Mouse (Mus musculus): Measurements from ENCODE around the gene Pld4. TPM values are rescaled to one million over a fixed set of nuclear protein-coding genes. Genes with fewer than 3 reads are reported as not detected.
A peak's percentile ranks its signal among the peaks of the same experiment; 100 is the strongest.

Gene Pld4
- polyA plus RNA-seq, 1 experiment from 2014 or later = 32.5 TPM

DNA sequence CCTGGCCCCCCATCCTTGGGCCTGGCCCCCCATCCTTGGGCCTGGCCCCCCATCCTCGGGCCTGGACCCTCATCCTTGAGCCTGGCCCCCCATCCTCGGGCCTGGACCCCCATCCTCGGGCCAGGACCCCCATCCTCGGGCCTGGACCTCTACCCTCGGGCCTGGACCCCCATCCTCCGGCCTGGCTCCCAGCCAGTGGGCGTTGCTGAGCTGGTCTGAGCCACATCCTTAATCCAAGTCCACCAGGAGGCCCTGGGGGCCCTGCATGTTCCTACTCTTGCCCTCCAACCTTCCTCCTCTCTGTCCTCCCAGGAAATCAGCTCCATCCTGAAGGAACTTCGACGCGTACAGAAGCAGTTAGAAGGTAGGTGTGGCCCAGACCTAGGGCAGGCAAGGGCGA lies 16.2 kb upstream of the Pld4 start:
- ATAC-seq (replicated peaks; ENCODE audit: extremely low read depth, insufficient read depth, low FRiP score) = no peak
- Histone ChIP-seq H3K36me3 (ENCODE audit: control insufficient read depth, insufficient read depth) (peaks cover 6% of the 10 kb centered on the region), H3K4me3 (ENCODE audit: low read length) (no peak overlapping the region), H3K9me3 (replicated peaks; ENCODE audit: control insufficient read depth, low read length) (no peaks in the 10 kb centered on the region), H3K4me1 (ENCODE audit: control insufficient read depth, insufficient read depth, low read length) (peaks cover 29% of the 10 kb centered on the region), H3K27me3 (ENCODE audit: control insufficient read depth, insufficient read depth, low read length) (no peaks in the 10 kb centered on the region), H3K9ac (ENCODE audit: low read length) (0 out of 2 replicates have a peak overlapping the region, but pooled peaks have one; percentile 26), H3K4me2 (ENCODE audit: low read depth, low read length) (no peak overlapping the region), H3K27ac (ENCODE audit: low read length) (no peak overlapping the region)
- 81% methylated on average over 9 of the region's 11 CpGs for WGBS

GRCm38 (mm10) chr12:112744891-112745580 lies 15.4 kb upstream of the Pld4 start:
- no peaks in the 10 kb centered on the region for H3K27me3 ChIP-seq (ENCODE audit: control insufficient read depth, insufficient read depth, low read length)
- H3K9ac ChIP-seq (ENCODE audit: low read length) = peak overlapping the region; percentile 26; the same call in 1 of the 2 replicates
- H3K36me3 ChIP-seq (ENCODE audit: control insufficient read depth, insufficient read depth) = peaks cover 5% of the 10 kb centered on the region; the same call in 1 of the 2 replicates
- peaks cover 29% of the 10 kb centered on the region for H3K4me1 ChIP-seq (ENCODE audit: control insufficient read depth, insufficient read depth, low read length)
- no peak overlapping the region for H3K27ac ChIP-seq (ENCODE audit: low read length)
- H3K4me3 ChIP-seq (ENCODE audit: low read length) = no peak overlapping the region
- no peaks in the 10 kb centered on the region for H3K9me3 ChIP-seq (replicated peaks; ENCODE audit: control insufficient read depth, low read length)
- H3K4me2 ChIP-seq (ENCODE audit: low read depth, low read length) = no peak overlapping the region
- 81% methylated on average over 10 of the region's 10 CpGs for WGBS
- no peak for ATAC-seq (replicated peaks; ENCODE audit: extremely low read depth, insufficient read depth, low FRiP score)

GRCm38 (mm10) chr12:112745716-112746115 lies 14.7 kb upstream of the Pld4 start:
- Histone ChIP-seq H3K36me3 (ENCODE audit: control insufficient read depth, insufficient read depth) (peaks cover 5% of the 10 kb centered on the region; the same call in 1 of the 2 replicates), H3K4me3 (ENCODE audit: low read length) (no peak overlapping the region), H3K9me3 (replicated peaks; ENCODE audit: control insufficient read depth, low read length) (no peaks in the 10 kb centered on the region), H3K9ac (ENCODE audit: low read length) (no peak overlapping the region), H3K27me3 (ENCODE audit: control insufficient read depth, insufficient read depth, low read length) (no peaks in the 10 kb centered on the region), H3K4me2 (ENCODE audit: low read depth, low read length) (no peak overlapping the region), H3K27ac (ENCODE audit: low read length) (no peak overlapping the region), H3K4me1 (ENCODE audit: control insufficient read depth, insufficient read depth, low read length) (peaks cover 29% of the 10 kb centered on the region)
- ATAC-seq (replicated peaks; ENCODE audit: extremely low read depth, insufficient read depth, low FRiP score) = no peak
- 83% methylated on average over 10 of the region's 10 CpGs for WGBS

DNA sequence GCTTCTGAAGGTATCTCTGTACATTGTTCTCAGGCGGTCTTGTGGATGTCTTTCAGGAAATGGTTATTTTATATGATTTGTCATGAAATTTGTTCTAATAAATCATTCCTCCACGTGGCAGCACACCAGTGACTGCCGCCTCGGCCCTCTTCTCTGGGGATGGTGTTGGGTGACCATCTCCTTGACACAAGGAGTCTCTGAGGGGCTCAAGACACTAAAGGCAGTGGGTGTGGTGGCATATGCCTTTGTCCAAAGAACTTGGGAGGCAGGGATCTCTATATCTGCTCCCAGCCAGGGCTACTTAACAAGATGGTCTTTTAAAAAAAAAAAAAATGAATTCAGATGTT lies 14.0 kb upstream of the Pld4 start:
- 75% methylated on average over 4 of the region's 4 CpGs for WGBS
- Histone ChIP-seq H3K27ac (ENCODE audit: low read length) (no peak overlapping the region), H3K4me3 (ENCODE audit: low read length) (no peak overlapping the region), H3K4me2 (ENCODE audit: low read depth, low read length) (no peak overlapping the region), H3K9me3 (replicated peaks; ENCODE audit: control insufficient read depth, low read length) (no peaks in the 10 kb centered on the region), H3K9ac (ENCODE audit: low read length) (no peak overlapping the region), H3K27me3 (ENCODE audit: control insufficient read depth, insufficient read depth, low read length) (no peaks in the 10 kb centered on the region), H3K36me3 (ENCODE audit: control insufficient read depth, insufficient read depth) (peaks cover 5% of the 10 kb centered on the region; the same call in 1 of the 2 replicates), H3K4me1 (ENCODE audit: control insufficient read depth, insufficient read depth, low read length) (peaks cover 29% of the 10 kb centered on the region)
- no peak for ATAC-seq (replicated peaks; ENCODE audit: extremely low read depth, insufficient read depth, low FRiP score)

- peak; percentile 44 for ATAC-seq (replicated peaks; ENCODE audit: extremely low read depth, insufficient read depth, low FRiP score)
- Histone ChIP-seq H3K36me3 (ENCODE audit: control insufficient read depth, insufficient read depth) (peaks cover 5% of the 10 kb centered on the region; the same call in 1 of the 2 replicates), H3K27me3 (ENCODE audit: control insufficient read depth, insufficient read depth, low read length) (no peaks in the 10 kb centered on the region), H3K4me2 (ENCODE audit: low read depth, low read length) (peak overlapping the region; percentile 27), H3K27ac (ENCODE audit: low read length) (peak overlapping the region; percentile 20), H3K4me3 (ENCODE audit: low read length) (no peak overlapping the region), H3K9me3 (replicated peaks; ENCODE audit: control insufficient read depth, low read length) (no peaks in the 10 kb centered on the region), H3K4me1 (ENCODE audit: control insufficient read depth, insufficient read depth, low read length) (peaks cover 29% of the 10 kb centered on the region), H3K9ac (ENCODE audit: low read length) (peak overlapping the region; percentile 56)
- WGBS = 19% methylated on average over 10 of the region's 10 CpGs
Measured at GRCm38 (mm10) chr12:112746808-112747605, 13.4 kb upstream of the Pld4 start.

GRCm38 (mm10) chr12:112747606-112747970 lies 12.9 kb upstream of the Pld4 start:
- no peaks in the 10 kb centered on the region for H3K9me3 ChIP-seq (replicated peaks; ENCODE audit: control insufficient read depth, low read length)
- H3K9ac ChIP-seq (ENCODE audit: low read length) = peak overlapping the region; percentile 56; the same call in 1 of the 2 replicates
- no peak for ATAC-seq (replicated peaks; ENCODE audit: extremely low read depth, insufficient read depth, low FRiP score)
- peaks cover 5% of the 10 kb centered on the region; the same call in 1 of the 2 replicates for H3K36me3 ChIP-seq (ENCODE audit: control insufficient read depth, insufficient read depth)
- peaks cover 27% of the 10 kb centered on the region for H3K4me1 ChIP-seq (ENCODE audit: control insufficient read depth, insufficient read depth, low read length)
- peak overlapping the region; percentile 27; the same call in 1 of the 2 replicates for H3K4me2 ChIP-seq (ENCODE audit: low read depth, low read length)
- no peak overlapping the region for H3K4me3 ChIP-seq (ENCODE audit: low read length)
- 0 out of 2 replicates have a peak overlapping the region, but pooled peaks have one; percentile 20 for H3K27ac ChIP-seq (ENCODE audit: low read length)
- WGBS = 77% methylated on average over 8 of the region's 8 CpGs
- no peaks in the 10 kb centered on the region for H3K27me3 ChIP-seq (ENCODE audit: control insufficient read depth, insufficient read depth, low read length)

DNA sequence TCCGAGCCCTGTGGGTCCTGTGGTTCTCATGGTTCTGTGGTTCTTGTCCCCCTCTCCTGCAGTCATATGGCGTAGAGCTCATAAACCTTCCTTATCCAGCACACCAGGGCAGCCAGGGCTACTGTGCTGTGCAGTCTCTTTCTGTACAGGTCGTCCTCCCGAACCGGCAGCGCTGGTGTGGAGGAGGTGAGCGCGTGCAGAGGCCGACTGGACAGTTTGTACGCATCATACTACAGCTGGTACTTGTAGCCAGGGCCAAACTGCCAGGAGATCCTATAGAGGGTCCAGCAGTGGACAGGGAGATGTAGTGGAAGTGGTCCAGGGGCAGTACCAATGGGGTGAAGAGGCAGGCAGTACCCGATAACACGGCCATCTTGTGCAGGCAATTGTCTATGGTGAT lies 9.5 kb upstream of the Pld4 start:
- Histone ChIP-seq H3K9me3 (replicated peaks; ENCODE audit: control insufficient read depth, low read length) (no peaks in the 10 kb centered on the region), H3K4me2 (ENCODE audit: low read depth, low read length) (no peak overlapping the region), H3K27ac (ENCODE audit: low read length) (no peak overlapping the region), H3K9ac (ENCODE audit: low read length) (no peak overlapping the region), H3K4me3 (ENCODE audit: low read length) (no peak overlapping the region), H3K36me3 (ENCODE audit: control insufficient read depth, insufficient read depth) (no peaks in the 10 kb centered on the region), H3K4me1 (ENCODE audit: control insufficient read depth, insufficient read depth, low read length) (peaks cover 9% of the 10 kb centered on the region), H3K27me3 (ENCODE audit: control insufficient read depth, insufficient read depth, low read length) (no peaks in the 10 kb centered on the region)
- no peak for ATAC-seq (replicated peaks; ENCODE audit: extremely low read depth, insufficient read depth, low FRiP score)
- 79% methylated on average over 12 of the region's 12 CpGs for WGBS

GRCm38 (mm10) chr12:112752399-112752798 lies 8.1 kb upstream of the Pld4 start:
- ATAC-seq (replicated peaks; ENCODE audit: extremely low read depth, insufficient read depth, low FRiP score) = no peak
- Histone ChIP-seq H3K36me3 (ENCODE audit: control insufficient read depth, insufficient read depth) (no peaks in the 10 kb centered on the region), H3K9ac (ENCODE audit: low read length) (no peak overlapping the region), H3K4me1 (ENCODE audit: control insufficient read depth, insufficient read depth, low read length) (peaks cover 3% of the 10 kb centered on the region), H3K27me3 (ENCODE audit: control insufficient read depth, insufficient read depth, low read length) (no peaks in the 10 kb centered on the region), H3K4me3 (ENCODE audit: low read length) (no peak overlapping the region), H3K4me2 (ENCODE audit: low read depth, low read length) (no peak overlapping the region), H3K27ac (ENCODE audit: low read length) (no peak overlapping the region), H3K9me3 (replicated peaks; ENCODE audit: control insufficient read depth, low read length) (0 out of 2 replicates have a peak, but pooled peaks cover 2% of the 10 kb centered on the region)
- 36% methylated on average over 2 of the region's 2 CpGs for WGBS

DNA sequence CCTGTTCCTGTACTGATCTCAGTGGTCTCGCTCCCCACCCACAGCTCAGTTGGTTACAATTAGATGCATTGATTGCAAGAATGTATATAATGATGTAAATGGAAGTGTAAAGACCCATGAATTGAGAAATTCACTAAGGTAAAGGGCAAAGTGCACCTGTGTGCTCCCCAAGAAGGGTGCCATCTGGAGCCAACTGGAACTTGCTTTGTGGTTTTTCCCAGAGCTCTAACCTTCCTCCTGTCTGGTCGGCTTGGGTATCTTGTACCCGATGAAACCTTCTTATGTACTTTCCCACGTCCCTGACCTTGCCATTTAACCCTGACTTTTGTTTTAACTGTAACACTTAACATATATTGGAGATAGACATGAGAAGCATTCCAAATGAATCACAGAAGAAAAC lies 4.6 kb upstream of the Pld4 start:
- no peak overlapping the region for H3K4me2 ChIP-seq (ENCODE audit: low read depth, low read length)
- H3K4me1 ChIP-seq (ENCODE audit: control insufficient read depth, insufficient read depth, low read length) = no peaks in the 10 kb centered on the region
- 0 out of 2 replicates have a peak, but pooled peaks cover 2% of the 10 kb centered on the region for H3K9me3 ChIP-seq (replicated peaks; ENCODE audit: control insufficient read depth, low read length)
- H3K36me3 ChIP-seq (ENCODE audit: control insufficient read depth, insufficient read depth) = no peaks in the 10 kb centered on the region
- H3K4me3 ChIP-seq (ENCODE audit: low read length) = no peak overlapping the region
- H3K27me3 ChIP-seq (ENCODE audit: control insufficient read depth, insufficient read depth, low read length) = no peaks in the 10 kb centered on the region
- no peak overlapping the region for H3K9ac ChIP-seq (ENCODE audit: low read length)
- ATAC-seq (replicated peaks; ENCODE audit: extremely low read depth, insufficient read depth, low FRiP score) = no peak
- 0 out of 2 replicates have a peak overlapping the region, but pooled peaks have one; percentile 23 for H3K27ac ChIP-seq (ENCODE audit: low read length)
- WGBS = 56% methylated on average over 4 of the region's 4 CpGs
